Mouse (Mus musculus) small intestine, adult 2 months (tissue): Measurements from ENCODE around the gene Cisd3. TPM values are rescaled to one million over a fixed set of nuclear protein-coding genes. Genes with fewer than 3 reads are reported as not detected.

Experiments used
- H3K27ac ChIP-seq: fragments of 200-500 bp; 2 replicates; pipeline ENCODE4 v1.5.1; 2012; ENCODE audit warnings: low read depth, low read length, control low read depth, inconsistent platforms; ENCODE audit not compliant: insufficient read depth
- H3K27me3 ChIP-seq: fragments of 200-500 bp; 2 replicates; pipeline ENCODE4 v1.6.1; 2012; ENCODE audit warnings: mild to moderate bottlenecking, moderate library complexity, low read length, inconsistent platforms; ENCODE audit not compliant: control insufficient read depth, insufficient read depth
- H3K36me3 ChIP-seq: fragments of 200-500 bp; 2 replicates; pipeline ENCODE4 v1.6.1; 2012; ENCODE audit warnings: mild to moderate bottlenecking, low read length, control low read depth, inconsistent platforms; ENCODE audit not compliant: control insufficient read depth, insufficient read depth
- H3K4me1 ChIP-seq: fragments of 200-500 bp; 2 replicates; pipeline ENCODE4 v1.6.1; 2012; ENCODE audit warnings: low read length, inconsistent platforms, mixed read lengths; ENCODE audit not compliant: control insufficient read depth, insufficient read depth, insufficient read length
- H3K4me3 ChIP-seq: fragments of 200-500 bp; 2 replicates; pipeline ENCODE4 v1.5.1; 2012; ENCODE audit warnings: low read depth, mild to moderate bottlenecking, control low read depth, inconsistent platforms, low read length, moderate library complexity
- CTCF ChIP-seq: fragments of 200-500 bp; IDR thresholded peaks from 2 replicates; pipeline ENCODE4 v1.5.1; 2012; ENCODE audit warnings: low read depth, mild to moderate bottlenecking, control low read depth, inconsistent platforms, low read length, moderate library complexity, mixed read lengths; ENCODE audit not compliant: insufficient replicate concordance, insufficient read length; ENCODE audit errors: extremely low read depth
- POLR2A ChIP-seq: fragments of 200-500 bp; IDR thresholded peaks from 2 replicates; pipeline ENCODE4 v1.6.1; 2012; ENCODE audit warnings: low read depth, mild to moderate bottlenecking, control low read depth, inconsistent platforms, low read length, moderate library complexity
- WGBS: fragments of 180-500 bp; shearing (Covaris S2); methylation state at CpG from one replicate; pipeline ENCODE4 v1.1.7; 2018; 5-methylcytosine and 5-hydroxymethylcytosine counted together
- polyA plus RNA-seq: library from polyadenylated mRNA; depleted of rRNA; stranded (reverse); fragments of >200 nt; gene quantifications from 2 replicates; pipeline ENCODE4 v1.2.3, GENCODE M21; 2012

Cisd3 gene
- polyA plus RNA-seq, 1 experiment = 249 TPM

DNA sequence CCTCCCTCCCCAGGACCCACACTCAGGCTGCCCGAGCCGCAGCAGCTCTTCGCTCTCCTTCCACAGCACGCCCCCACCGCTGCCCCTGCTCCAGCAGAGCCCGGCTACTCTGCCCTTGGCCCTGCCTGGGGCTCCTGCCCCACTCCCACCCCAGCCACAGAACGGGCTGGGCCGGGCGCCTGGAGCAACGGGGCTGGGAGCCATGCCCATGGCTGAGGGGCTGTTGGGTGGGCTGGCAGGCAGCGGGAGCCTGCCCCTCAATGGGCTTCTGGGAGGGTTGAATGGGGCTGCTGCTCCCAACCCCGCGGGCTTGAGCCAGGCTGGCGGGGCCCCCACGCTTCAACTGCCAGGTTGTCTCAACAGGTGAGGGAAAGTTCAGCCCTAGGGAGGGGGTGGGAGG is 7.3 kb upstream of the Cisd3 start:
- H3K4me3 ChIP-seq = no peak overlapping the region
- no peak overlapping the region for H3K27ac ChIP-seq
- TF ChIP-seq CTCF = no peak
- TF ChIP-seq POLR2A = no peak
- WGBS = 96% methylated on average over 15 of the region's 15 CpGs
- H3K4me1 ChIP-seq = no peaks in the 10 kb centered on the region
- H3K27me3 ChIP-seq = no peaks in the 10 kb centered on the region
- peaks cover 60% of the 10 kb centered on the region for H3K36me3 ChIP-seq

DNA sequence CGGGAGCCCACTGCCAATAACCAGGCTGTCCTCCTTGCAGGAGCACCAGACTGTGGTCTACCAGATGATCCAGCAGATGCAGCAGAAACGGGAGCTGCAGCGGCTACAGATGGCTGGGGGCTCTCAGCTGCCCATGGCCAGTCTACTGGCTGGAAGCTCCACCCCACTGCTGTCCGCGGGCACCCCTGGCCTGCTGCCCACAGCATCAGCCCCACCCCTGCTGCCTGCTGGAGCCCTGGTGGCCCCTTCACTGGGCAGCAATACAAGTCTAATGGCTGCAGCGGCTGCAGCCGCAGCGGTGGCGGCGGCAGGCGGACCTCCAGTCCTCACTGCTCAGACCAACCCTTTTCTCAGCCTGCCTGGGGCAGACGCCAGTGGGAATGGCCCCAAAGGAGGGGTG is 5.2 kb upstream of the Cisd3 start:
- H3K4me3 ChIP-seq = no peak overlapping the region
- no peak for TF ChIP-seq POLR2A
- TF ChIP-seq CTCF = no peak
- H3K4me1 ChIP-seq = peaks cover 15% of the 10 kb centered on the region
- no peaks in the 10 kb centered on the region for H3K27me3 ChIP-seq
- peaks cover 41% of the 10 kb centered on the region for H3K36me3 ChIP-seq
- H3K27ac ChIP-seq = no peak overlapping the region
- WGBS = 77% methylated on average over 12 of the region's 12 CpGs

- peaks cover 25% of the 10 kb centered on the region for H3K36me3 ChIP-seq
- TF ChIP-seq CTCF (no peak), POLR2A (no peak)
- no peaks in the 10 kb centered on the region for H3K27me3 ChIP-seq
- H3K4me3 ChIP-seq = no peak overlapping the region
- peaks cover 24% of the 10 kb centered on the region for H3K4me1 ChIP-seq
- no peak overlapping the region for H3K27ac ChIP-seq
- 82% methylated on average over 6 of the region's 6 CpGs for WGBS
Measured at GRCm38 (mm10) chr11:97682504-97683055, 3.0 kb upstream of the Cisd3 start.

- TF ChIP-seq CTCF (no peak), POLR2A (no peak)
- H3K27ac ChIP-seq = peak overlapping the region; percentile 73
Measured at GRCm38 (mm10) chr11:97684063-97684680, 1.5 kb upstream of the Cisd3 start.

GRCm38 (mm10) chr11:97684766-97685165 is 860 bp upstream of the Cisd3 start:
- H3K27me3 ChIP-seq = no peaks in the 10 kb centered on the region
- no peak overlapping the region for H3K4me3 ChIP-seq
- WGBS = 28% methylated on average over 7 of the region's 7 CpGs
- peaks cover 27% of the 10 kb centered on the region for H3K4me1 ChIP-seq
- peak overlapping the region; percentile 73 for H3K27ac ChIP-seq
- H3K36me3 ChIP-seq = peaks cover 27% of the 10 kb centered on the region
- no peak for TF ChIP-seq POLR2A
- TF ChIP-seq CTCF = no peak

More at GRCm38 (mm10) chr11:97684063-97684680, 1.5 kb upstream of the Cisd3 start:
- 63% methylated on average over 6 of the region's 6 CpGs for WGBS
- peaks cover 27% of the 10 kb centered on the region for H3K4me1 ChIP-seq
- peak overlapping the region; percentile 0 for H3K4me3 ChIP-seq
- H3K27me3 ChIP-seq = no peaks in the 10 kb centered on the region
- H3K36me3 ChIP-seq = peaks cover 28% of the 10 kb centered on the region

DNA sequence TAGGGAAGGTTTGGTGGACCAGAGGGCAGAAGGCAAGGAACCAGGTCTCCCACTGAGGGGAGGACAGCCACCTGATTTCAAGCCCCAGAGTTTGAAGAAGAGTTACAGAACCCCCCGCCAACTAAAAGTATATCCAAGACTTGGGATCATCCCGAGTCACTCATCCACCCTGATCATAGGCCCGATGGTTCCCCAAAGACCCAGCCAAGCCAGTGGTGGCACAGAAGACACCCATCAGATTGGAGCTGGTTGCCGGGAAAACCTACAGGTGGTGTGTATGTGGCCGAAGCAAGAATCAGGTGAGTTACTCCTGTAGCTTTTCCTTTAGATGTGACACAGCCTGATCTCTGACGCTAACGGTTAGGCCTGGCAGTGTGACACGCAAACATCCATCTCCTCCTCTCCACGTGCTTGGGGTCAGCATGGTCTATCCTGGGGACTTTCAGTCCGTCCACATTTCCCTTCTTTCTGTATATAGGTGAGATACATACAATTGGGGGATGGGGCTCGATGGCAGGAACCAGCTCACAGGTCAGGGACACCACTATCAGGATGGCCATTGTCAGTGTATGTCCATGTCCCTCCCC is 789 bp downstream of the Cisd3 start:
- Histone ChIP-seq H3K4me1 (peaks cover 27% of the 10 kb centered on the region), H3K27me3 (no peaks in the 10 kb centered on the region), H3K4me3 (peak overlapping the region; percentile 64), H3K27ac (peak overlapping the region; percentile 93), H3K36me3 (peaks cover 23% of the 10 kb centered on the region)
- no peak for TF ChIP-seq CTCF
- 0 out of 2 replicates have a peak, but pooled peaks have one; percentile 14 for TF ChIP-seq POLR2A
- WGBS = 19% methylated on average over 11 of the region's 11 CpGs

- Histone ChIP-seq H3K27ac (peak overlapping the region; percentile 93), H3K4me3 (peak overlapping the region; percentile 64), H3K27me3 (no peaks in the 10 kb centered on the region), H3K4me1 (peaks cover 27% of the 10 kb centered on the region), H3K36me3 (peaks cover 27% of the 10 kb centered on the region)
- 26% methylated on average over 3 of the region's 3 CpGs for WGBS
- no peak for TF ChIP-seq CTCF
- TF ChIP-seq POLR2A = peak; percentile 41; the same call in 1 of the 2 replicates
Measured at GRCm38 (mm10) chr11:97687061-97687460, 1.4 kb downstream of the Cisd3 start.
